Mouse (Mus musculus) kidney, adult 2 months (tissue): ENCODE data around the gene H2-K1. TPM values are rescaled to one million over a fixed set of nuclear protein-coding genes. Genes with fewer than 3 reads are reported as not detected.
A peak's percentile ranks its signal among the peaks of the same experiment; 100 is the strongest.
"Not testable (repeated sequence)": the region's sequence is repeated elsewhere in the genome, so short reads cannot be mapped to it uniquely, and the experiment has no call there.

Experiments
- DNase-seq: peaks from one replicate; pipeline ENCODE4 v3.0.0; 2021
- H3K27ac ChIP-seq: fragments of 200-500 bp; 2 replicates; pipeline ENCODE4 v1.5.1; 2012; ENCODE audit warnings: low read depth, low read length, control low read depth, inconsistent platforms; ENCODE audit not compliant: insufficient read depth
- H3K27me3 ChIP-seq: fragments of 200-500 bp; replicated peaks from 2 replicates; pipeline ENCODE4 v1.6.1; 2012; ENCODE audit warnings: mild to moderate bottlenecking, moderate library complexity, low read length, inconsistent platforms; ENCODE audit not compliant: control insufficient read depth, insufficient read depth
- H3K36me3 ChIP-seq: fragments of 200-500 bp; 2 replicates; pipeline ENCODE4 v1.6.1; 2012; ENCODE audit warnings: mild to moderate bottlenecking, moderate library complexity, low read length, inconsistent platforms; ENCODE audit not compliant: control insufficient read depth, insufficient read depth
- H3K4me1 ChIP-seq: fragments of 200-500 bp; 2 replicates; pipeline ENCODE4 v1.6.1; 2011; ENCODE audit warnings: low read length; ENCODE audit not compliant: control insufficient read depth, insufficient read depth
- H3K4me3 ChIP-seq: fragments of 200-500 bp; 2 replicates; pipeline ENCODE4 v1.5.1; 2011; ENCODE audit warnings: mild to moderate bottlenecking, low read depth, low read length, control low read depth; ENCODE audit not compliant: insufficient read depth
- CTCF ChIP-seq: fragments of 200-500 bp; conservative IDR thresholded peaks from 2 replicates; pipeline ENCODE4 v1.5.1; 2011; ENCODE audit warnings: low read depth, mild to moderate bottlenecking, control low read depth, low read length, moderate library complexity, mixed read lengths; ENCODE audit not compliant: insufficient read depth, insufficient read length
- POLR2A ChIP-seq: fragments of 200-500 bp; IDR thresholded peaks from one replicate; pipeline ENCODE4 v1.6.1; 2011; ENCODE audit warnings: low read depth, low read length, control low read depth
- WGBS: fragments of 180-500 bp; shearing (Covaris S2); methylation state at CpG from one replicate; pipeline ENCODE4 v1.1.7; 2018; 5-methylcytosine and 5-hydroxymethylcytosine counted together
- polyA plus RNA-seq: library from polyadenylated mRNA; depleted of rRNA; stranded (reverse); fragments of >200 nt; gene quantifications from 2 replicates; pipeline ENCODE4 v1.2.3, GENCODE M21; 2012

The H2-K1 gene
- polyA plus RNA-seq, 1 experiment: 1,255 TPM

DNA sequence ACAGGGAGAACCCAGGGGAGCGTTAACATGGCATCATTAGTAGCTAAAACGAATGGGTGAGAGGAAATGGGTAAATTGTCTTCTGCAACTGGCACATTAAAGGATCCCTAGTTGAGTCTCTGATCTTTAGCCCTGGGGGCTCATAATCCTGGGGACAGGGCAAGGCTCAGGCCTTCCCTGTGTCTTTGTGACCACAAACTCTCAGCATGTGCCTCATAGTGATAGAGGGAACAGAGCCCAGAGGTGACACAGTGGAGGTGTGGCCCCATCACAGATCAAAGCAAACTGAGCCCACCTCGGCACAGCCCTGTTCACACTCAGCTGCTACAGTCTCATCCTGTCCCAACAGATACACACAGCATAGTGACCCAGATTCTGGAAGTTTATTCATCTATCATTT is 4.5 kb downstream of the H2-K1 start:
- Histone ChIP-seq H3K36me3 (no peaks in the 10 kb centered on the region), H3K27ac (no peak overlapping the region), H3K4me3 (no peak overlapping the region), H3K4me1 (no peaks in the 10 kb centered on the region), H3K27me3 (no peaks in the 10 kb centered on the region)
- DNase-seq: no peak
- 60% methylated on average over 3 of the region's 3 CpGs for WGBS
- no peak for TF ChIP-seq CTCF
- no peak for TF ChIP-seq POLR2A

- no peak for DNase-seq
- 95% methylated on average over 8 of the region's 8 CpGs for WGBS
- Histone ChIP-seq H3K27ac (no peak overlapping the region), H3K36me3 (no peaks in the 10 kb centered on the region), H3K27me3 (no peaks in the 10 kb centered on the region), H3K4me3 (no peak overlapping the region), H3K4me1 (no peaks in the 10 kb centered on the region)
- TF ChIP-seq CTCF (no peak), POLR2A (no peak)
Measured at GRCm38 (mm10) chr17:33994959-33995358, 5.2 kb downstream of the H2-K1 start.

- peak; percentile 82 for TF ChIP-seq CTCF
- TF ChIP-seq POLR2A: no peak
- no peaks in the 10 kb centered on the region for H3K27me3 ChIP-seq
- WGBS: 31% methylated on average over 10 of the region's 10 CpGs
- DNase-seq: peak; percentile 73
- no peaks in the 10 kb centered on the region for H3K4me1 ChIP-seq
- H3K27ac ChIP-seq: no peak overlapping the region
- H3K4me3 ChIP-seq: no peak overlapping the region
- no peaks in the 10 kb centered on the region for H3K36me3 ChIP-seq
Measured at GRCm38 (mm10) chr17:33991788-33992664, 8.1 kb downstream of the H2-K1 start.

DNA sequence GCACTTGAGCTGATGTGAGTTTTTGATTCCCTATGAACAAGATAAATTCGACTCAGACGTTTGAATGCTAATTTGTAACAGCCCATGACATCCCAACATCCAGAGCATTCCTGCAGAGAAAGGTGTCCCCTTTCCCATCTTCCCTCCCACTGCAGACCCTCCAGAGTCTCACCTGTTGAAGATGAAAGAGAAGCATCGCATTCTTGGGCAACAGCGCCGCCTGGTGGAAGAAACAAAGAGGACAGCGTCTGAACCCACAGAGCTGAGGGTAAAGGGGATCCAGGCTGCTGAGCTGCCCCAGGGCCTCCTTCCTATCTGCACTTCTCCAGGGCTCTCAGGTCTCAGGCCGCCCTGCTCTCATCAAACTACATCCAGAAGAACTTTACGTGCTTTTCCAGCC is 18.0 kb downstream of the H2-K1 start:
- H3K27ac ChIP-seq, H3K27me3 ChIP-seq, H3K36me3 ChIP-seq, H3K4me3 ChIP-seq: not testable (repeated sequence)
- 9% methylated on average over 8 of the region's 8 CpGs for WGBS
- peak; percentile 67 for DNase-seq
- peak; percentile 61 for TF ChIP-seq CTCF
- peaks cover 12% of the 10 kb centered on the region; the same call in 1 of the 2 replicates for H3K4me1 ChIP-seq

DNA sequence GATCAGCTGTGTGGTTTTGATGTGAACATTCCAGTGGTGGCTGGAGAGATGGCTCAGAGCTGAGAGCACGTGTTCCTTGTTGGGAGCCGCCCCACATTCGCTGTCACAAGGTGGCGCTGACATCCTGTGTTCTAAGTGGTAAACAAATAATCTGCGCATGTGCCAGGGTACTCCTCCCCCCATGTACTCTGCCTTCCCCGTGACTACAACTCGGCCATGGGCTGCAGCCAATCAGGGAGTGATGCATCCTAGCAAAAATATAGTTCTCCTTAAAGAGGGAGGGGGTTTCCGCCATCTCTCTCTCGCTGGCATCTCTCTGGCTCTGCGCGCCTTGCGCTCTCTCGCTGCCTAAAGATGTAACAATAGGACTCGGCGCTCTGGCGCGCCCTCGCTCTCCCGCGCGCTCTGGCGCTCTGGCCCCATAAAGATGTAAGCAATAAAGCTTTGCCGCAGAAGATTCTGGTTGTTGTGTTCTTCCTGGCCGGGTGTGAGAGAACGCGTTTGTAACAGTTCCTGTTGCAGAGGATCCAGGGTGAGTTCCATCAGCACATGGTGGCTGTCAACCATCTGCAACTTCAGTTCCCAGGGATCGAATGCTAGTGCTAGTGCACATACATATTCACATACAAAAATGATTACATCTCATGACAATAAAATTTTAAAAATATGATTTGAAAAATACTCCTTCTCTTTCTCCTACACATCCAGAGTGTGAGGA is 18.8 kb downstream of the H2-K1 start:
- WGBS: under 1% methylated on average over 27 of the region's 27 CpGs
- Histone ChIP-seq H3K27ac (peak overlapping the region; percentile 76), H3K4me3 (peak overlapping the region; percentile 51), H3K4me1 (peaks cover 12% of the 10 kb centered on the region; the same call in 1 of the 2 replicates)
- not testable (repeated sequence) for H3K27me3 ChIP-seq, H3K36me3 ChIP-seq
- peak; percentile 55 for TF ChIP-seq CTCF
- peak; percentile 96 for DNase-seq

- peak overlapping the region; percentile 36; the same call in 1 of the 2 replicates for H3K27ac ChIP-seq
- H3K36me3 ChIP-seq: no peaks in the 10 kb centered on the region
- TF ChIP-seq POLR2A: no peak
- no peak for TF ChIP-seq CTCF
- DNase-seq: no peak
- H3K4me3 ChIP-seq: no peak overlapping the region
- H3K27me3 ChIP-seq: no peaks in the 10 kb centered on the region
- peaks cover 12% of the 10 kb centered on the region; the same call in 1 of the 2 replicates for H3K4me1 ChIP-seq
- WGBS: 68% methylated on average over 19 of the region's 19 CpGs
Measured at GRCm38 (mm10) chr17:33980181-33981035, 19.7 kb downstream of the H2-K1 start.

- H3K27ac ChIP-seq: peak overlapping the region; percentile 77
- DNase-seq: no peak
Measured at GRCm38 (mm10) chr17:33979512-33980050, 20.6 kb downstream of the H2-K1 start.

More at GRCm38 (mm10) chr17:33979512-33980050, 20.6 kb downstream of the H2-K1 start:
- H3K4me1 ChIP-seq: peaks cover 12% of the 10 kb centered on the region; the same call in 1 of the 2 replicates
- no peaks in the 10 kb centered on the region for H3K27me3 ChIP-seq
- TF ChIP-seq CTCF: no peak
- no peak for TF ChIP-seq POLR2A
- H3K36me3 ChIP-seq: no peaks in the 10 kb centered on the region
- WGBS: 51% methylated on average over 6 of the region's 6 CpGs
- no peak overlapping the region for H3K4me3 ChIP-seq
